Mouse (Mus musculus) limb, embryonic 12.5 days (tissue): ENCODE measurements around the gene Rras2. TPM values are rescaled to one million over a fixed set of nuclear protein-coding genes. Genes with fewer than 3 reads are reported as not detected.

ENCODE experiments used
- ATAC-seq: fragments of 200-750 bp; cut with Nextera tagmentation; 2 replicates; pipeline ENCODE4 v1.8.0; 2017; ENCODE audit warnings: low read depth, moderate TSS enrichment; ENCODE audit not compliant: insufficient number of reproducible peaks, insufficient read depth, low FRiP score, low TSS enrichment
- H3K27ac ChIP-seq: fragments of 300-500 bp; sonication (generic); 2 replicates; pipeline ENCODE4 v1.5.1; 2016; ENCODE audit warnings: mild to moderate bottlenecking, moderate library complexity
- H3K27me3 ChIP-seq: fragments of 300-500 bp; sonication (generic); 2 replicates; pipeline ENCODE4 v1.6.1; 2016; ENCODE audit warnings: mild to moderate bottlenecking, moderate library complexity
- H3K36me3 ChIP-seq: fragments of 300-500 bp; sonication (generic); 2 replicates; pipeline ENCODE4 v1.6.1; 2016; ENCODE audit warnings: mild to moderate bottlenecking, moderate library complexity
- H3K4me1 ChIP-seq: fragments of 300-500 bp; sonication (generic); replicated peaks from 2 replicates; pipeline ENCODE4 v1.6.1; 2016
- H3K4me2 ChIP-seq: fragments of 300-500 bp; sonication (generic); 2 replicates; pipeline ENCODE4 v1.6.1; 2016; ENCODE audit warnings: mild to moderate bottlenecking, moderate library complexity
- H3K4me3 ChIP-seq: fragments of 300-500 bp; sonication (generic); replicated peaks from 2 replicates; pipeline ENCODE4 v1.5.1; 2016; ENCODE audit warnings: mild to moderate bottlenecking
- H3K9ac ChIP-seq: fragments of 300-500 bp; sonication (generic); replicated peaks from 2 replicates; pipeline ENCODE4 v1.6.1; 2016; ENCODE audit warnings: mild to moderate bottlenecking, moderate library complexity
- H3K9me3 ChIP-seq: fragments of 300-500 bp; sonication (generic); 2 replicates; pipeline ENCODE4 v1.6.1; 2016; ENCODE audit warnings: mild to moderate bottlenecking, moderate library complexity
- WGBS: fragments of 180-500 bp; shearing (Covaris S2); methylation state at CpG from one replicate; pipeline ENCODE4 v1.1.7; 2016; 5-methylcytosine and 5-hydroxymethylcytosine counted together
- polyA plus RNA-seq: library from polyadenylated mRNA; unstranded; fragments of >200 nt; fragmentation: Nextera tagmentation; extraction: Ambion mirVana; gene quantifications from 2 replicates; pipeline ENCODE4 v1.2.1, GENCODE M21; 2016

Gene Rras2
- polyA plus RNA-seq, 1 experiment from 2014 or later, result 23.4 TPM

DNA sequence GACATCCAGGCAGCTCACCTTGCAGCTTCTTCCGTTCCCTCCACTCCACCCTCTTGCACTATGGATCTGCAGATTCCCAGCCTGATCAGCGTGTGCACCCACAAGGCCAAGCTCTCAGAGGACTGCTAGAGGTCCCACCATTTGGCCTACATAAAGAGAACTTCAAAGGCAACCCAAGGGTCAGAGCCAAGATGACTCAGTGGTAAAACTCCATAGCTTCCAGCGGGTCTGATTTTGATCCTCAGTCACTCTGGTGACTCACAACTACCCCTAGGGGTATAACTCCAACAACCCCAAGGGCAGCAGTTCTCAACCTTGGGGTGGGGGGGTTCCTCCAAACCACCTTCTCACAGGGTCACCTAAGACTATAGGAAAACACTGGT lies 47.1 kb downstream of the Rras2 start:
- H3K4me1 ChIP-seq, result peaks cover 42% of the 10 kb centered on the region
- 63% methylated on average over 3 of the region's 3 CpGs for WGBS
- H3K9ac ChIP-seq, result no peak overlapping the region
- no peak overlapping the region for H3K4me2 ChIP-seq
- H3K27ac ChIP-seq, result no peak overlapping the region
- H3K27me3 ChIP-seq, result no peaks in the 10 kb centered on the region
- no peaks in the 10 kb centered on the region for H3K9me3 ChIP-seq
- H3K4me3 ChIP-seq, result no peak overlapping the region
- H3K36me3 ChIP-seq, result no peaks in the 10 kb centered on the region
- no peak for ATAC-seq

DNA sequence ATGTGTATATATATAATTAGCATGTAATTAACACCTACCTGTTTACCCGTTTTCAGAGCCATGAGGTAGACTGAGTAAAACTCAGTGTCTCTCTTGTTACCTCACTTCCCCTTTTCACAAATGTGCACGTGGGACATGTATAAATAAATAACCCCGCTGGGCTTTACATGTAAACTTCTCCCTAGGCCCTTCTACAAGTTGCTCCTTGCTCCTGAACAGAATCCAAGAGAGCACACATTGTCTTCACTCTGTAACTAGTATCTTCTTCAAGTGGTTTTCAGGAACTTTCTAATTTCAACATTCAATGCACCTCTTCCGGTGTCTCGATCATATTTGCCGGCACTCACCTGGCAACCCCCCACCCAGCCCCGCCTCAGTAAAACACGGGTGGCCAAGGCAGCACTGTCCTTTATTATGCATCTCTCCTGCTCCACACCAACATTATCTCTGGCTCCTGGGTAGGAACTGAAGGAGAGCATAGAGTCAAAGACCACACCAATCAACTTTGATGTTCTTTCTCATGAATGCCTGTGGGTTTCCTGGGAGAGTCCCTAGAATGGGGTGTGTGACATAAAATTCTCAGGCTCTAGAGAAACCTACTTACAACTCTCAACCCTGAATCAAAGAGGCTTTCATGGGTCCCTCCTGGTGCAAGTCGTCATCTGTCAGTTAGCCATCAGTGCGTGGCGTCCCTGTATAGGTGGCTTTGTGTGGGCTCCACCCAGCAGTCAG lies 47.7 kb downstream of the Rras2 start:
- H3K27me3 ChIP-seq, result no peaks in the 10 kb centered on the region
- no peaks in the 10 kb centered on the region for H3K36me3 ChIP-seq
- WGBS, result 79% methylated on average over 11 of the region's 11 CpGs
- no peaks in the 10 kb centered on the region for H3K9me3 ChIP-seq
- no peak overlapping the region for H3K4me2 ChIP-seq
- no peak overlapping the region for H3K9ac ChIP-seq
- no peak overlapping the region for H3K27ac ChIP-seq
- peaks cover 48% of the 10 kb centered on the region for H3K4me1 ChIP-seq
- no peak overlapping the region for H3K4me3 ChIP-seq
- no peak for ATAC-seq

DNA sequence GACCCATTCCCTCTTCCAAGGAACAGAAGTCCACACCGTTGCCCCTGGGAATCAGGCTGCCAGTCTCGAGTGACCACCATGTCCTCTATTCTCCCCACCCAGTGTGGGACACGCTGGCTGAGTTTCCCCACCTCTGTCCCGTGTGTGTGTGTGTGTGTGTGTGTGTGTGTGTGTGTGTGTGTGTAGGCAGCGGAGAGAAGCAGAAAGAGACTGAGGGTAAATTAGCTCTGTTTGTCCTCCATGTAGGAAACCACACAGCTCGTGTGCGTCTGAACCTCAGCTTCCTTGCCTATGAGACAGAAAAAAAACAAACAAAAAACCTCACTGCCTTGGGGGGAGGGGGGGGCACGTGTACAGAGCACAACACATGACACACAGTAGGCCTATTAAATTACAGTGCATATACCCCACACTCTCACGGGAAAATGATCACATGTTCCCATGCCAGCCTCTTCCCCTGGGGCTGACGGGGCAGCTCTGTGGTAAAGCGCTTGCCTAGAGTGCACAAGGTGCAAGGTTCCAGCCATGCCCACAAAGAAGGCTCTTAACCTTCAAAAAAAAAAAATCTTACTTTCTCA lies 48.5 kb downstream of the Rras2 start:
- ATAC-seq, result no peak
- Histone ChIP-seq H3K27me3 (no peaks in the 10 kb centered on the region), H3K36me3 (no peaks in the 10 kb centered on the region), H3K9me3 (no peaks in the 10 kb centered on the region), H3K9ac (no peak overlapping the region), H3K4me1 (peaks cover 49% of the 10 kb centered on the region), H3K4me2 (no peak overlapping the region), H3K4me3 (no peak overlapping the region), H3K27ac (no peak overlapping the region)
- WGBS, result 84% methylated on average over 10 of the region's 11 CpGs

DNA sequence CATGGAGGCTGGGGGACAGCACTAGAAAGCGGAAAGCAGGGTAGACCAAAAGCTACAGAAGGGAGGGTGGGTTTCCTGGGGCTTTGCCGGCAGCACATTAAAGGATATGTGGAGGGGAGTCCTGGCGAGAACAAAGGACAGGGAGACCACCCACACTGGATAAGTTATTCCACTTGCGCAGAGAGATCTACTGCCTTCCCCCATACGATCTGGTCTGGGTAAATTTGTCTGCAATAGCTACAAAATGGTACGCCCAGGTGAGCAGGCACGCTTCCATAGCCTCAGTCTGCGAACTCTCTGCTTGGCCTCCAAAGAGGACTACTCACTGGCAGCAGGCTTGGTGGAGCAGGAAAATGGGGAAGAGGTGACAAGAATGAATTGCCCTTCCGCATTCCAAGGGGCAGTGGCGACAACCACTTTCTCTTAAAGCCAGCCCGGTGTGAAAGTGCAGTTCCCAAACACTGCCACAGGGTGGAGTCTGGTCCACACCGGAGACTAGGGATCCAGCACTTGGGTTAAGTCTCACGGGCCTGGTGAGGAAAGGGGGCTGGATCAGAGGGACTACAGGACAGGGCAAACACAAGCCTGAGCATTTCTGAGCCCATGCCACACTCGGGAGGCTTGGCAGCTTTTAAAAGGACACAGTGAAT lies 50.9 kb downstream of the Rras2 start:
- Histone ChIP-seq H3K9me3 (no peaks in the 10 kb centered on the region), H3K9ac (no peak overlapping the region), H3K36me3 (no peaks in the 10 kb centered on the region), H3K27me3 (no peaks in the 10 kb centered on the region), H3K4me2 (peak overlapping the region; percentile 56), H3K27ac (0 out of 2 replicates have a peak overlapping the region, but pooled peaks have one; percentile 0), H3K4me1 (peaks cover 44% of the 10 kb centered on the region), H3K4me3 (peak overlapping the region; percentile 27)
- peak; percentile 53 for ATAC-seq
- WGBS, result 3% methylated on average over 14 of the region's 14 CpGs

DNA sequence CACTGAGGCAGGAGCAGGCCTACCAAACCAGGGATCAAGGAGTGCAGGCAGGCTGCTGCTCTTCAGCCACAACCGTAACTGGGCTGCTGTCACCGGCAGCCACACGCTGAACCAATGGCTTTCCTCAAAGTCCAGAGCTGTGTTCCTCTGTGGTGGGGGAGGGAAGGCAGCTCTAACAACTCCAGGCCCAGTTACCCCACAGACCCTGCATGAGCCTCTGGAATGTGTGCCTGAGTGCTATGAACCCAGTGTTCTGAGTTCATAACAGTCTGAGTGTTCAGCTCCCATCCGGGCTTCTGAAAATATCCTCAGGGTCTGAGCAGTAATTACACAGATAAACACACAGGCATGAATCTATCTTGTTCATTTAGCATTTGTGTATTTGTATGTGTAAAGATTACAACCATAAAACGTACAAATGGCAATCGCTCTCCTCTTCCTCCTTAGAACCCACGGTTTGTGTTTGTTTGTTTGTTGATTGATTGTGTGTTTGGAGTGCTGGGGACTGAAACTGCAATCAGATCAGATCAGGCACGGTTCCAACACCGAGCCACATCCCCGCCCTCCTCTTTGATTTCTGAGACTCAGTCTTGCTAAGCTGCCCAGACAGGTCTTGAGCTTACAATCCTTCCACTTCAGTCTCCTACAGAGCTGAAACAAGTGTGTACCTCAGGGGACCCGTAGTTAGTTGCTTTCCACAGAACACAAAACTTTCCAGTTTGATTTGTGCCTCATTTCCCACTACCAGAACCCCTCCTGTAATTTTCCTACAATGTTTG lies 52.0 kb downstream of the Rras2 start:
- ATAC-seq, result no peak
- WGBS, result 17% methylated on average over 11 of the region's 11 CpGs
- no peak overlapping the region for H3K4me3 ChIP-seq

DNA sequence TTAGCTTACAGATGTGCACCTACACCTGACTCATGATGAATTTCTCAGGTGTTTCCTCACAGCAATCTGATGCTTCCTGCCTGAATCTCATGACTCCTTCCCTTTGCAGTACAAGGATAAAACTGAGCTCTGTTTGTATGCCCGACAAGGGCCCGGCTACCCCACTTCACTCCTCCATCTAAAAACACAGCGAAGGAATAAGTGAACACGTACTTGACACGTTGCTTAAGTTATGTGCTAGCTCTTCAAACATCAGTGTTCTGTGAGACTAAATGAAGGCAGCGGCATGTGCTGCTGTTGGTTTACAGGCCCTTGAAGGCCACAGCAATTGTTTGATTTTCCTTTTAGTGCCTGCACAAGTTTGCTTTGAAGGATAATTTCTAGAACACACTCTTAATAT lies 53.6 kb downstream of the Rras2 start:
- no peak for ATAC-seq
- no peak overlapping the region for H3K4me3 ChIP-seq
- H3K9me3 ChIP-seq, result no peaks in the 10 kb centered on the region
- H3K27ac ChIP-seq, result no peak overlapping the region
- H3K4me2 ChIP-seq, result no peak overlapping the region
- H3K36me3 ChIP-seq, result no peaks in the 10 kb centered on the region
- H3K9ac ChIP-seq, result no peak overlapping the region
- WGBS, result 75% methylated on average over 6 of the region's 6 CpGs
- peaks cover 30% of the 10 kb centered on the region for H3K4me1 ChIP-seq
- no peaks in the 10 kb centered on the region for H3K27me3 ChIP-seq

More for the DNA sequence above, 52.0 kb downstream of the Rras2 start:
- no peak overlapping the region for H3K4me2 ChIP-seq
- no peaks in the 10 kb centered on the region for H3K36me3 ChIP-seq
- peaks cover 34% of the 10 kb centered on the region for H3K4me1 ChIP-seq
- H3K27ac ChIP-seq, result no peak overlapping the region
- no peaks in the 10 kb centered on the region for H3K27me3 ChIP-seq
- H3K9me3 ChIP-seq, result no peaks in the 10 kb centered on the region
- H3K9ac ChIP-seq, result no peak overlapping the region

DNA sequence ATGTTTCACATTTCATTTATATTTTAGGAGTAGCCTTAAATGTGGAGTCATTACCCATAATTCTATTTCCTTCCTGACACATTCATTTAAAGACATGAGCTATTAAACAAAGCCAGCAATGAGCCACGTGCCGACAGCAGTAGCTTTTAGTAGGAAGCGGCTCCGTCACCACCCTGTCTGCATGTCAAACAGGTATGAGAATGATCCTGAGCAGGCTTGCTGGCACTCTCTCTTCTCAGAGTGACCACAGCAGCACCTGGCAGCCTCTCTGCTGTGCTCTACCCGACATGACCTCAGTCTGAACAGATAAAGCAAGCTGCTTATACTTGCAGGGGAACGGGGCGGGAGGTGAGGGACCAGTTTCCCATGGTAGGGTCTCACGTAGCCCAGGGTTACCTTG lies 54.0 kb downstream of the Rras2 start:
- no peak for ATAC-seq
- peaks cover 26% of the 10 kb centered on the region for H3K4me1 ChIP-seq
- H3K4me2 ChIP-seq, result no peak overlapping the region
- WGBS, result 54% methylated on average over 8 of the region's 8 CpGs
- no peaks in the 10 kb centered on the region for H3K9me3 ChIP-seq
- no peak overlapping the region for H3K27ac ChIP-seq
- H3K36me3 ChIP-seq, result no peaks in the 10 kb centered on the region
- no peak overlapping the region for H3K9ac ChIP-seq
- H3K4me3 ChIP-seq, result no peak overlapping the region
- H3K27me3 ChIP-seq, result no peaks in the 10 kb centered on the region

DNA sequence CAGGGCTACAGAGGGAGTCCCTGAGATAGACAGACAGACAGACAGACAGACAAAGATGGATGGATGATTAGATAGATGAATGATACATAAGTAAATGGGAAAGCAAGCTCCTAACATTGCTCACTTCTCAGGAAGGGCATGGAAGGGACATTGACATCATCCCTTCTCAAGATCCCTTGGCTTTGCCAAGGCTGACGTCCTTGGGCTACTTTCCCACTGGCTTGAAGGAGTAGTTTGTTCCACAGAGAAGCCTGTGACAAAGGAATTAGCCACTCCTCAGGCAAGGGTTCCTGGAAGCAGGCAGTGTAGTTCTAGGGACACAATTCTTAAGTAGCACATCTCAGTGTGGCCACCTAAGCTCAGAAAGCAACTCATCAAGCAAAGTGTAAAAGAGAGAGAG lies 55.1 kb downstream of the Rras2 start:
- ATAC-seq, result no peak
- Histone ChIP-seq H3K4me3 (no peak overlapping the region), H3K9ac (no peak overlapping the region), H3K4me1 (peaks cover 26% of the 10 kb centered on the region), H3K4me2 (no peak overlapping the region), H3K36me3 (peaks cover 3% of the 10 kb centered on the region; the same call in 1 of the 2 replicates), H3K27ac (no peak overlapping the region), H3K9me3 (no peaks in the 10 kb centered on the region), H3K27me3 (no peaks in the 10 kb centered on the region)
- 70% methylated on average over 1 of the region's 1 CpGs for WGBS

DNA sequence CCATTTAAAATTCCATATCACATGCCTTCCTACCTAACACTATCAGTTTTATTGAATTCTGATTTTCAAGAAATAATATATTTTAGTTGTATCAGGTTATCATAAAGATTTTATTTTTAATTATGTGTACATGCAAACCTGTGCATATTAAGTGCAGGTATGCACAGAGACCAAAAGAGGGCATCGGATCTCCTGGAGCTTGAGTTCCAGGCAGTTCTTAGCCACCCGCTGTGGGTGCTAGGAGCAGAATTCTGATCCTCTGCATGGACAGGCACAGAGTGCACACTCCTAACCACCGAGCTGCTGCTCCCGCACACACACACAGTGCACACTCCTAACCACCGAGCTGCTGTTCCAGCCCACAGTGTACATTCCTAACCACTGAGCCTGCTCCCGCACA lies 57.1 kb downstream of the Rras2 start:
- no peak for ATAC-seq
- WGBS, result 95% methylated on average over 6 of the region's 6 CpGs
- H3K4me1 ChIP-seq, result peaks cover 13% of the 10 kb centered on the region

DNA sequence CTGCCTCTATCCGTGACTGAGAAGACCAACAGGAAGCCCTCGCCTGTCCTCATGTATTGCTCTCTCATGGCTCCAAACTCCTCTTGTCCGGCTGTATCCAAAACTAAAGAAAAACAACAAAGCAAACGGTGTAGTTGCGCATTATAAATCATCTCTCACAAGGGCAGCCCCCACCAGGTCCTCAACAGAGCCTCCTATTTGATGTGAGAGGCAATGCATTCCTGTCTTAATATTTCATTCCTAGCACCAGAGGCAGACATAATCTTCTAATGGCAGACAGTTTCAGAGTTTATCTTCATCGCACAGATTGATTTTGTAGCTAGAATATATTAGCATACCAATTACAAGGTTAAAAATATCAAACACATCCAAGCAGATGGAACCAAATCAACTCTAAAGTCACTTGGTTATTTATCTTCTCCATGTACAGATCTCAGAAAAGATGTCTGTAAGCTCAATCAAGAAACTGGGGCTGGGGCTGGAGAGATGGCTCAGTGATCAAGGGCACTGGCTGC lies 58.6 kb downstream of the Rras2 start:
- no peaks in the 10 kb centered on the region for H3K9me3 ChIP-seq
- ATAC-seq, result no peak
- no peak overlapping the region for H3K27ac ChIP-seq
- H3K4me3 ChIP-seq, result no peak overlapping the region
- no peak overlapping the region for H3K4me2 ChIP-seq
- H3K4me1 ChIP-seq, result peaks cover 5% of the 10 kb centered on the region; the same call in 1 of the 2 replicates
- H3K9ac ChIP-seq, result no peak overlapping the region
- WGBS, result 85% methylated on average over 6 of the region's 6 CpGs
- H3K36me3 ChIP-seq, result peaks cover 3% of the 10 kb centered on the region; the same call in 1 of the 2 replicates
- H3K27me3 ChIP-seq, result no peaks in the 10 kb centered on the region

More for the DNA sequence above, 57.1 kb downstream of the Rras2 start:
- Histone ChIP-seq H3K36me3 (peaks cover 3% of the 10 kb centered on the region; the same call in 1 of the 2 replicates), H3K4me3 (no peak overlapping the region), H3K4me2 (no peak overlapping the region), H3K9me3 (no peaks in the 10 kb centered on the region), H3K27me3 (no peaks in the 10 kb centered on the region), H3K27ac (no peak overlapping the region), H3K9ac (no peak overlapping the region)

DNA sequence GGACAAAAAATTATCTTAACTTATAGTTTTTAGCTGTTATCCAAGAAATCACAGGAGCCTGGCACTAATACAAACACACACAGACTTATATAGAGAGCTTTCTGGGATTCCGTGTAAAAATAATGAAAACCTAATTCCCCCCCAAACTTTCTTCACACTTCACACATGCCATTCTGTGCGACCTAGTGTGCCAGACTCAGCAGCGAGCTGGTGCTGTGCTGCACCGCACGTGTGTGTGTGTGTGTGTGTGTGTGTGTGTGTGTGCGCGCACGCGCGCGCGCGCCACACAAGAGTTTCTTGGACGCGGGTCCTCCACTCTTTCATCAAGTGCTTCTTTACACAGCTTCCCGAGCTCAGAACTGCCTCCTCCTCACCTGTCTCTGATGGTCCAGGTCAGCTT lies 59.4 kb downstream of the Rras2 start:
- Histone ChIP-seq H3K4me2 (no peak overlapping the region), H3K27me3 (no peaks in the 10 kb centered on the region), H3K4me1 (no peaks in the 10 kb centered on the region; the same call in 1 of the 2 replicates), H3K4me3 (no peak overlapping the region), H3K27ac (no peak overlapping the region), H3K9ac (no peak overlapping the region), H3K36me3 (peaks cover 3% of the 10 kb centered on the region; the same call in 1 of the 2 replicates), H3K9me3 (no peaks in the 10 kb centered on the region)
- 94% methylated on average over 16 of the region's 16 CpGs for WGBS
- no peak for ATAC-seq
